ENCODE assay signal across 11 mouse cellular contexts in genomic region chr11:51876943-51877344, GRCm38 (mm10). TPM values are rescaled to one million over a fixed set of nuclear protein-coding genes. Genes with fewer than 3 reads are reported as not detected.
DNase-seq lines count a peak whose midpoint lies in the region; ATAC-seq and TF ChIP-seq lines count a peak whose summit lies in the region.
"Had no signal": no experiment of that assay in that cellular context is flagged by ENCODE, and none has a peak within 500 bp of the region (broad histone marks: within the 10 kb centered on the region; RNA-seq: fewer than 3 reads in every experiment).

No protein-coding gene starts in this region.

- no peaks in the 10 kb centered on the region for H3K9me3 ChIP-seq in kidney, postnatal 0 days (replicated peaks; ENCODE audit: low read length)
- H3K9me3 ChIP-seq: neural tube, embryonic 12.5 days had no signal

- DNase-seq in gastrocnemius, adult 18-20 months (ENCODE audit: low spot score), result peak; percentile 94
- DNase-seq in gastrocnemius, postnatal 4 days (ENCODE audit: low spot score in 2 of 2), result no peak
- peak; percentile 39 for DNase-seq in ovary, postnatal 36 days (ENCODE audit: low spot score)
- no peak for DNase-seq in ovary, postnatal 14 days (ENCODE audit: low spot score)
- no peak for DNase-seq in kidney, postnatal 0 days (ENCODE audit: low spot score)
- no peak for DNase-seq in layer of hippocampus, adult 9-10 months (ENCODE audit: low spot score)
- no peak for DNase-seq in layer of hippocampus, adult 11-12 months (ENCODE audit: low spot score)
- DNase-seq in heart, postnatal 10 days, result no peak

- WGBS in kidney, postnatal 0 days, result 83% methylated on average over 4 of the region's 4 CpGs

- H3K36me3 ChIP-seq in kidney, postnatal 0 days (ENCODE audit: insufficient read depth, low read length), result no peaks in the 10 kb centered on the region
- H3K36me3 ChIP-seq: neural tube, embryonic 12.5 days had no signal

- intact Hi-C loops in heart, postnatal 10 days (cut with DNase I), result no loop called here

- H3K27me3 ChIP-seq in kidney, postnatal 0 days (ENCODE audit: insufficient read depth, low read length), result no peaks in the 10 kb centered on the region
- H3K27me3 ChIP-seq: neural tube, embryonic 12.5 days; Patski had no signal

- H3K9ac ChIP-seq in kidney, postnatal 0 days (ENCODE audit: low read depth, low read length), result no peak overlapping the region
- H3K9ac ChIP-seq: neural tube, embryonic 12.5 days had no signal

- H3K4me3 ChIP-seq in kidney, postnatal 0 days (replicated peaks; ENCODE audit: low read depth, low read length), result no peak overlapping the region
- H3K4me3 ChIP-seq: neural tube, embryonic 12.5 days had no signal

- H3K4me2 ChIP-seq in kidney, postnatal 0 days (ENCODE audit: low read length), result no peak overlapping the region
- H3K4me2 ChIP-seq: neural tube, embryonic 12.5 days had no signal

- H3K27ac ChIP-seq in kidney, postnatal 0 days, result no peak overlapping the region
- H3K27ac ChIP-seq: neural tube, embryonic 12.5 days had no signal

- no peak for TF ChIP-seq CTCF in kidney, postnatal 0 days (IDR thresholded peaks at IDR 0.05; ENCODE audit: low read depth)

- ATAC-seq in kidney, postnatal 0 days (replicated peaks; ENCODE audit: low FRiP score, low read depth), result peak; percentile 84
- ATAC-seq: hindbrain, embryonic 16.5 days; Patski had no signal

- H3K4me1 ChIP-seq in kidney, postnatal 0 days (replicated peaks; ENCODE audit: insufficient read depth, low read length), result no peaks in the 10 kb centered on the region
- H3K4me1 ChIP-seq: neural tube, embryonic 12.5 days had no signal

RNA-seq across cellular contexts. Expression of gene Jade2, which starts 19.5 kb away (rescaled TPM):
- total RNA-seq in gastrocnemius, adult 18-20 months (2021), result 1 to 10 TPM; 6.5 to 9.4 TPM
- total RNA-seq in gastrocnemius, postnatal 4 days (2021), result 1 to 10 TPM; 2.1 to 2.2 TPM
- polyA plus RNA-seq in kidney, postnatal 0 days (2015; fragmentation: Nextera tagmentation; extraction: Ambion mirVana), result 1.0 and 1.2 TPM in 2 replicates
- total RNA-seq in heart, postnatal 10 days (2021), result 1 to 10 TPM; 3.5 to 6.6 TPM

Comparison
In these comparisons a context has a peak if more than half of its experiments do, and no peak if none do; other contexts are left out.
1. DNase-seq: peak in gastrocnemius, adult 18-20 months (single experiment) and ovary, postnatal 36 days (single experiment); none in gastrocnemius, postnatal 4 days (0 of 2), ovary, postnatal 14 days (single experiment), kidney, postnatal 0 days (single experiment), layer of hippocampus, adult 9-10 months (single experiment), layer of hippocampus, adult 11-12 months (single experiment) and heart, postnatal 10 days (0 of 2).